Mouse (Mus musculus) kidney, adult 11 months (tissue): ENCODE data around the gene Fam234b.

ENCODE experiments used
- DNase-seq: peaks from one replicate; pipeline ENCODE4 v3.0.0; 2022

The Fam234b gene

DNA sequence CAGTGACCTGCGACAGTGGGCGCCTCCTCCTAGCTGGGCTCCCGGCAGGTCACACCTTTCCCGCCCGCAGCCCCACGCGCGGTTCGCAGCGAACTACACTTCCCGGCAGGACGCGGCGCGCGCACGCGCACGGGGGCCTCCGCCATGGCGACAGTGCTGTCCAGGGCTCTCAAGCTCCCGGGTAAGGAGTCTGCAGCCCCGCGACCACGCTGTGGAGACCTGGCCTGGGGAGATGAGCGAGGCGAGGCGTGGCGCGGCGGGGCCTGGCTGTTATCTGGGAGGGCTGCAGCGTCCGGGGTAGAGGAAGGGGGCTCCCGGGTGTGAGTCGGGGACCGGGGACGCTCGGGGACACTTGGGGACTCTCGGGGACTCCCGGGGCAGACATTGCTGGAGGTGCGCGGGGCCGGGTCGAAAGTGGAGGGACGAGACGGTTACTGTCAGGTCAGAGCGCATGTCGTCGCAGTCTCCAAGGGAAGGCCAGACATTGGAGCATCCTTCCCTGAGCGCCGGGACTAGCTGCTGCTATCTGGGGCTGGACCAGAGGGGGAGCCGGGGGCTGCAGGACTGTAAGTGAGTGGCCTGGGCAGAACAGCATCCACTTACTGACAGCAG is at the start of gene Fam234b, which contains the start of gene Hebp1:
Fam234b (plus strand) TSS at position 57 of the 612 bp plus-strand sequence.
Hebp1 (minus strand) TSS at position 102 of the 612 bp plus-strand sequence.
- peak; percentile 82 for DNase-seq

DNA sequence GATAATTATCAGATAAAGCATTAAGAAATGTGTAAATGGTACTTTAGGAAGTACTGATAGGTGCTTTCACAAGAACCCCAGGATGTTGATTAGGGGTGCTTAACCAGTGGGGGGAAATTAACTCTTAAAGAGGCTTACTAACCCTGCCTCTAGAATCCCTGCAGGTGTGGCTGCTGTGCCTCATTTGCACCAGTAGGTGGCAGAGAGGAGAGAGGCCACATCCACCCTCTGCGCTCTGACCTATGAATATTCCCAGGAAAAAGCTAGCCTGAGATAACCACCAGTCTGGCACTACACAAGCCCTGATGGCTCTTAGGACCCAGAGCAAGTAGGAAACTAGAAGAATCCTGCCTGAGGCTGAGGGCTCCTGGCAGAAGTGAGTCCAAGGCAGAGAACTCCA is 49.3 kb upstream of the Fam234b start:
- no peak for DNase-seq

DNA sequence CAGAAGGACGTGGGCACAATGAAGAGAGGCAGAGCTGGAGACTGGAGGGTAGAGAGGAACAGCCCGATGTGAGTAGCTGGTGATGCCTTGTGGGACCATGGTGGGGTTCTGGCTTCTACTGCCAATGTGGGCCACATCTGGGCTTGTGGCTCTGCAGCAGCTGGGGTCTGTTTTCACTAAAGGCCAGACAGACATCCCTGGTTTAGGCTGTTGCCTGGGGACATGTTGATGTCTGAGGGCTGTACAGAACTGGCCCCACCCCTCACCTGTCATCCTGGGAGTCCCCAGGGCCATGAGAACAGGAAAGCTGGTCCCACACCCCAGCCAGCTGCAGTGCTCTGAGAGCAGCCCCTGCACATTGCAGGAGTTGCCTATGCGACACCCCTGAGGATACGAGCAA is 48.6 kb upstream of the Fam234b start:
- DNase-seq: no peak

DNA sequence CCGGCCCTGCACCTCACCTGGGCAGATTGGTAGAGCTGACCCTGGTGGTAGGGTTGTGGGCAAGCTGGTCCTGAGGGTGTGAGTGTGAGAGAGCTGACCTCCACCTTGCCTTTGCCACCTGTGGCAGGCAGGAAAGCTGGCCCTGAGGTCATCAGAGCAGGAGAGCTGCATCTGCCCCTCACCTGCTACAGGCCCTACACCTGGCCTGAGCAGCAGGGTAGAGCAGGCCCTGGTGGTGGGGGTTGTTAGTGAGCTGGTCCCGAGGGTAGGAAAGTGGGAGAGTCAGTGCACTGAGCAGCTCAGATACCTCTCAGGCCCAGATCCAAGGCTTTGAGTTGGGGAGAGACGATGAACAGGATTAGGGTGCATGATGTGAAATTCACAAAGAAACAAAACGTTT is 48.1 kb upstream of the Fam234b start:
- DNase-seq: no peak

DNA sequence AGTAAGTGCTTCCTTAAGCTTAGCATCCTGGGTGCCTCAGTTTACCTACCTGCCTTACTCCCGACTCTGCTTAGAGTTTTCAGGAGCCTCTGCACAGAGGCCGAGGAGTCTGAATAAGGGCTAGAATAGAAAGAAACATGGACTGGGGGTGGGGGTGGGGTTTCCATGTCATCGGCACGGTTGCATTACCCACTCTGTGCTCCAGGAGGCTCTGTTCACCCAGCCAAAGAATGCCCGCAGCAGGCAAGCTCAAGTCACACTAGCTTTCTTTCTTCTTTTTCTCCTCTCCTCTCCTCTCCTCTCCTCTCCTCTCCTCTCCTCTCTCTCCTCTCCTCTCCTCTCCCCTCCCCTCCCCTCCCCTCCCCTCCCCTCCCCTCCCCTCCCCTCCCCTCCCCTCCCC is 47.5 kb upstream of the Fam234b start:
- DNase-seq: no peak

DNA sequence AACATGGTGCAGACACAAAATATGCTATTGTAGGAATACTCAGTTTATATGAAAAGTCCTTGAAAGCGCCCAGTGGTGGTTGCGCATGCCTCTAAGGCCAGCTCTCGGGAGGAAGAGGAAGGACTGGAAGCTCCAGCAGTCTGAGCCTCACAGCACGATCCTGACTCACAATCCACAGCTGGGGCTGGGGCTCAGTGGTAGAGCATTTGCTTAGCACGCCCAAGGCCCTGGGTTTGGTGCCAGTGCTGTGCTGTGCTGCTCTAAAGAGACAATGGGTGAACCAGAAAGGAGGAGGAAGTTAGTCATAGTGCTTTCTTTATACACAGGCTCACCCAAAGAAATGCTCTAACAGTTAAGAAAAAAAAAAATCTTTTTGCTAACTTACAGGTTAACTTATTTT is 44.1 kb upstream of the Fam234b start:
- no peak for DNase-seq

DNA sequence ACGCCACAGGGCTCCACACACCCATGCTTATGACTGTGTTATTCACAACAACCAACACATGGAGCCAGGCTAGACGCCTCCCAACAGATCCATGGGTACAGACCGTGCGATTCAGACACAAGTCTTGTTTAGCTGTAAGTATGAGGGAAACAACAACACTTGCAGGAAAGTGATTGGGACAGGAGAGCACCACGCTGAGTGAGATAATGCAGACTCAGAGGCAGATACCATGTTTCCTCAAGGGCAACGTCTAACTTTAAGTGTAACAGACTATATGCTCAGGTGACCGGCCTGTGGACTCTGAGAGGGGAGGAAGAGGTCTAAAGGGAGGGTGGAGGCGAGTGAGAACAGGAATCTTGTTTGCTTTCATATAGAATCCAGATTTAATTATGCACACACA is 41.2 kb upstream of the Fam234b start:
- DNase-seq: no peak

DNA sequence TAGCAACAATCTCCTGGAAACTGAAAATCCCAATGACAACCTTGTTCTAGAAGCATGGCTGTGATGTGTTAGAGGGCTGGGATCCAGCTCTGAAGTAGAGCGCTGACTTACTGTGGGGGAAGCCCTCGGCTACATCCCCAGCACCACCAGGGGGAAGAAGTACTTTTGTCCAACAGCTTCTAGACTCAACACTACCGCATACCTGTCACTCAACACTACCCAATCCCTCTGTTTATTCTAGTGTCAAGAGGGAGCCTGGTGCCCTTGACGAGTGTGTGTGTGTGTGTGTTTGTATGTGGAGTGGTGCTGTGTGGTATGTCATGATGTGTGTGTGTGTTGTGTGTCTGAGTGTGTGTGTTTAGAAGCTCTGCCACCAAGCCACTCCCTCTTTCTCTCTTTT is 40.3 kb upstream of the Fam234b start:
- DNase-seq: no peak

DNA sequence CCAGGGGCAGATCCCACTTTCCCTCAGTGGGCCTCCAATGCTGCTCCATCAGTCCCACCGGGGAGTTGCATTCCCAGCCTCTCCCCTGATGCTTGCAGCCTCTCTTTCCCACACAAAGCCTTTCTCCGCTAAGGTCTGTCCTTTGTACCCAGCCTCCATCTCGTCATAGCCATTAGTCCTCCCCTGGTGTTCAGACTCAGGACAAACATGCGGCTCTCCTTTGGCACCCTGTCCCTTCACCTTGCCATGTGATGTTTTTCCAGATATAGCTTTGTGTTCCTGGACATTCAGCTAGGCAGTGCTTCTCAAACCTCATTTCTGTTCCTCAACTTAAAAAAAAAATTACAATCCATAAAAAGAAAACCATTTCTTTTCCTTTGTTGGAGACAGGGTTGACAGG is 39.3 kb upstream of the Fam234b start:
- no peak for DNase-seq

DNA sequence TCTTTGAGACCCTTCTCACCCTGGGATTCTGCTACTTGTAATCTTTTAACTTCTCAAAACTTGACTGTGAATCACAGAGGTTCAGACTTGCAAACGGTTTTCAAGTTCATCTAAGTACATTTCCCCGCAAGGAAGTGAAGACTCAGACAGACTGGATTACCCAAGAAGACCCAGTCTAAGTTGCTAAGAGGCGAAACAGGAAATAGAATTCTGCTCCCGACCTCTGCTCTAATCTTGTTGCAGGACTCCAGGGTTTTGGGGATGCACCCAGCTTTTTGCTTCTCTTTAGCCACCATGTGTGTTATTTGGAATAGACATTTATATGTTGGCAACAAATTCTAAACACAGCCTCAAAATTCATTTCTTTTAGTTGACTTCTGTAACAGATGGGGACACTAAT is 36.4 kb upstream of the Fam234b start:
- DNase-seq: no peak

DNA sequence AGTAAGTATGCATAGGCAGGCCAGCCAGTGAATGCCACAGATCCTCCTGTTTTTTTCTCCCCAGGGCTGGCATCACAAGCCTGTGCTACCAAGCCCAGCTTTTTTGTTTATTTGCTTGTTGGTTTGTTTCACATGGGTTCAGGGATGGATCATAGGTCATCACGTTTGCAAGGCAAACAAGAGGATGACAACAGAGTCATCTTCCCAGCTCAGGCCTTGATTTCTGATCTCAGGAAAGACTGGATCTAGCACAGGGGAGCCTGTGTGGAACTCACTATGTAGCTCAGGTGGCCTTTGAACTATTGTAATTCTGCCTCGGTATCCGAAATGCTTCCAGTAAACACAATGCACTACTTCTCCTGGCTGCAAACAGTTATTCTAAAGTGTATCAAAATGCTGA is 35.5 kb upstream of the Fam234b start:
- DNase-seq: no peak

DNA sequence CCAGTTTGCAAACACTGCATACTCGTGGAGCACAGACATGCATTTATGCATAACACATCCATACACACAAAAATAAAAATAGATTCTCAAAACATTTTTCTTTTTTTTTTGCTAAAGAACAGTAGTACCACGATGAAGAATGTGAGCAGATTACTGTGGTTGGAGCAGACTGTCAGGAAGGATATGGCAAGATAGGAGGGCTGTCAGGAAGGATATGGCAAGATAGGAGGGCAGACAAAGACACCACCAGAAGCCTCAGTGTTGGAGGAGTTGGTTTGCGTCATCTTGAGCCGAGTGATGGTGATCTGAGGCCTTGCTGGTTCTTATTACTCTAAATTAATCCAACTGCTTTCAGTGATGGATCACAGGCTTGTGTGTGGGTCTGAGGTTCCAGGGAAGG is 34.9 kb upstream of the Fam234b start:
- no peak for DNase-seq

DNA sequence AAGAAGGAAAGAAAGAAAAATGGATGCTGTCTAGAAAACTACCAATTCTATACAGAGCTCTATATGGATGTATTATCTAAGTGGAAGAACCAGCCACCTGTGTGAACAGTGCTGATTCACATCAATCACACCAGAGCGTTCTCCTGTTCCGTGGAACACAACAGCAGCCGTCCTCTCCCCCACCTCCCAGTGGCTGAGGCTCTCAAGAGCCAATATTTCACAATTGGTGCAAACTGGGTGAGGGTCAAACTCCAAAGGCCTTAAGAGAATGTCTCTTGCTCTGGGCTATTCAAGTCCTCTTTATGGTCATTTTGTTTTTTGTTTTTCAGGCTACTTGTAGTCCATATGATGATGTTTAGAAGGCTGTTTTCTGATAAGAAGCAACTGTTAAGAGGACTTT is 32.6 kb upstream of the Fam234b start:
- peak; percentile 27 for DNase-seq

DNA sequence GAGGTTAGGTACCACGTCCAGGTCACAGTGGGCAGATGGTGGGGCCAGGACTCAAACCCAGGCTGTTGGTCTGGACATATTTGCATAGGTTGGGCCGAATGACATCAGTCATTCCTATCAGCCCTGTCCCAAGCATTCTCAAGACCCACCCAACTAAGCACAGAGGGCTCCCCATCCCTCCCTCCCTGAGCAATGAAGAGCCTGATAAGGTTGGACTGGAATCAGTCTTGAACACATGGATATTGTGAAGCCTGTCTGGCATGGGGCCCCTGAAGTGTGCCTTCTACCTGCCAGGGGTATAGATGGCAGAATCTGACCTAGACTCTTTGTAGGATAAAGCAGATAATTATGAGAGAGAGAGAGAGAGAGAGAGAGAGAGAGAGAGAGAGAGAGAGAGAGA is 32.1 kb upstream of the Fam234b start:
- DNase-seq: no peak

DNA sequence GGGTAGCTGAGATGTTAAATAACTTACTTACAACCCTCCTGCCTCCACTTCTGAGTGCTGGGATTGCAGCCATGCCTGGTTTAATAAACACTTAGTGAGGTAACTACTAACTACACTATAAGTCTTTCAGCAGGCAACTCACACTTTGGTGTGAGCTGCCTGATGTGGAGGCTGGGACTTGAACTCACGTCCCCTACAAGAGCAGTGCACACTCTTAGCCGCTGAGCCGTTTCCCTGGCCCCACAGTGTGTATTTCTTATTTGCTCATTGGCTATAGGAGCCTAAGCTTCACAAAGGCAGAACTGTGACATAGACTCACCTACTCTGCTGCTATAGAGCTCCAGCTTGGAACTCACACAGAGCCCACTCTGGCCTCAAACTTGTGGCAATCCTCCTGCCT is 31.5 kb upstream of the Fam234b start:
- DNase-seq: no peak

DNA sequence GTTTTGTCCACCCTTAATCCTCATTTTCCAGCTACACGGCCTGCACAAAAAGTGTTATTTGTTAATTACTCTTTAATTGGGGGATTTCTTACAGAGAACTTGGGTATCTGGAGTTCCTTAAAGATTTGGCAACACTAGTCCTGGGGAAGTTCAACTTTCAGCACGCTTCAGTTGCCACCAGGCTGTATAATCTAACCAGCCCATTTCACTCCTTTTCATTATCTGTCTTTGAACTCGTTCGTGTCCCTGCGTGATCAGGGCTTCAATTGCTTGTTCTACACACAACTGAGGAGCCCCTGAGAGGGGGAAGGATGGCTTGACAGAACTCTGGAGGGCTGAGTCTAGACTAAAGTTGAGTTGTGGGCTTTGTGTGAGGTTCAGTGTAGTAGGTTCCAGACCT is 31.1 kb upstream of the Fam234b start:
- no peak for DNase-seq

DNA sequence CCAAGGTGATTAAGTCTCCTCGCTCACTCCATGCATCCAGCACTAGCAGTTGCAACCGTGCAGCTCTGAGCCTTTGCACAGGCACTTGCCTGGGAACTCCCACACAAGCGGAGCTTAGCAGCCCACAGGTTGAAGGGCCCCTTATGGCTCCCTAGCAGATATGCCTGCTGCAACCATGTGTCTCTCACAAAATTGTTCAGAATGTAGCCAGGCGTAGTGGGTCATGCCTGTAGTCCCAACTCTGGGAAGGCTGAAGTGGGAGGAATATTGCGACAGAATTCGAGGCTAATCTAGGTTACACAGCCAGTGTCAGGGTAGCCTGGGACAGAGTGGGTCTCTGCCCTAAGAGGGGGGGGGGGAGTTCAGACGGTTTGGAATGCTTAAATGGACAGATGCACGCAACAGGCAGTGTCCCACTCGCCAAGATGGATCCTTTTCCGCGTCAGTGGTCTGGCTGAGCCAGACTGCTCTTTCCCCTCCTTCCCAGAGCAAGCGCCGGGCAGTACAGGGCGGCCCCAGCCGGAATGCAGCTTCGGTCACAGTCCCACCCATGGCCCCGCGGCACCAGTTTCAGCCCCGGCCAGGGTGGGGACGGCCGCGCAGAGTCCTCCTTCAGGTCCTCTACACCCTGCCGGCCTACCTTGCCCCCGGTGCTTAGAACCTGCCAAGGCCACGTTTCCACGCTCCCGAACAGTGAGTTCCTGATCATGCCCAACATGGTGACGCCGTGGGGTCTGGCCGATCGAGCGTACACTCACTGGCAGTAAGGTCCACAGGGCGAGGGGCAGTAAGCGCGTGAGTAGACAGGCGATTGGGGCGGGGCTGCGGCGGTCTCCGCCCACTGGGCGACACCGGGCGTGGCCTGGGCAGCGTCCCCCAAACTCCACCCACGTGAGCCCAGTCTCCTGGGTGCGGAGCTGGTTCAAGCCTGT is 30.1 kb upstream of the Fam234b start:
- DNase-seq: peak; percentile 87

DNA sequence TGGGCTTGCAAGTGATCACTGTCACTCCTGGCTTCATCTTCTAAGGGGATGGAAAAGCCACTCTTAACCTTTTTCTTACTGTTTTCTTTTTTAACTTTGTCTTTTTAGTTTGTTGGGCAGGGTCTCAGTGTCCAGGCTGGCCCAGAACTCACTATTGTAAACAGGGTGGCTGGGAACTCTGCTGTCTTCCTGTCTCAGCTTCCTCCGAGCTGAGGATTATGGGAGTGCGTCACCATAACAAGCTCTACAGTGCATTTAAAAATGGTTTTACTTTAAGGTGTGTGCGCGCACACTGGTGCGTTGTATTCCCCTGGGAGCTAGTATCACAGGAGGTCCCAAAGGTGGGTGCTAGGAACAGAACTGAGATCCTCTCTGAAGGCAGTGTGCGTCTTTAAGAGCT is 29.3 kb upstream of the Fam234b start:
- no peak for DNase-seq

DNA sequence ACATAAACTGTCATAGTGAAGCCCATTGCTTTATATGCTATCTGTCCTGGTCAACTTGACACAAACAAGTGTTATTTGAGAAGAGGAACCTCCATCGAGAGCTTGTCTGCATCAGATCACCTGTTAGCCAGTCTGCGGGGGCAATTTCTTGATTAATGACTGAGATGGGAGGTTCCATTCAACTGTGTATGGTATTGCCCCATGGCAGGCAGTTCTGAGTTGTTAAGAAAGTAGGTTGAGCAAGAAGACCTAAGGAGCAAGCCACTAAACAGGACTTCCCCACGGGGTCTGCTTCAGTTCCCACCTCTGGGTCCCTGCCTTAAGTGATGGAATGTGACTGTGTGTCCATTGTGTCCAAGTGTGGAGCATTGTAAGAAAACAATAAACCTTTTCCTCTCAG is 28.5 kb upstream of the Fam234b start:
- no peak for DNase-seq

DNA sequence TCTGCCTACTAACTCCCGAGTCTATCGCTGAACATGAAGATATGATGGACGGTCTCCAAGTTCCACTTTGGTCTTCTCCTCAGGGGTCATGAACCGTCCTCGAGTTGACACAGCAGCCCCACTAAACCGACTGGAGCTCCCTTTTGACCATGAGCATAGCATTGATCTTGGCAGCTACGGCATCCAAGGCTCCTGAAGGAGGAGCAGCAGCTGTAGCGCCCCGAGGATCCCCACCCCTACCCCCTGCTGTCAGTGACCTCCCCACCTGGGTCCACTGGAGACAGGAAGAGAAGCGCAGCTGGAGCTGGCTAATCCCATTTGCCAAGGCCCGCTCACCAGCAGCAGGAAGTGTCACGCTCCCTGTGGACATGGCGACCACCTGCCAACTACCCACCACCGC is 26.0 kb upstream of the Fam234b start:
- DNase-seq: no peak

DNA sequence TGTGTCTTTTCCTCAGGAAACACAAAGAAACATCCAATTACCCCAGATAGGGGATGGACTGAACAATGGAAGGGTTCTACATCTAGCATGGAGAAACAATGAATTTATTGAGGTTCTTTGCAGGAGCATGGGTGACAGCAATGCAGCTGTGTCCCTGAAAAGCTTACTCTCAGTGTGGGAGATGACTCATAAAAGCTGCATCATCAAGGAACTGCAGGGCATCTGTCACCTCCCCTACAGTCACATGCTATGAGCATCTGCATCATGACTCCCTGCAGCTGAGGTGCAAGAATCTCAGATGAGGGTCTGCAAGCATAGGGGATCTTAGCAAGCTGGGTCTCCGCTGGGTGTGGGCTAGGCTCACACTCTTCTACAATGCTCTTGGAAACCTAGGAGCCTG is 22.8 kb upstream of the Fam234b start:
- no peak for DNase-seq

DNA sequence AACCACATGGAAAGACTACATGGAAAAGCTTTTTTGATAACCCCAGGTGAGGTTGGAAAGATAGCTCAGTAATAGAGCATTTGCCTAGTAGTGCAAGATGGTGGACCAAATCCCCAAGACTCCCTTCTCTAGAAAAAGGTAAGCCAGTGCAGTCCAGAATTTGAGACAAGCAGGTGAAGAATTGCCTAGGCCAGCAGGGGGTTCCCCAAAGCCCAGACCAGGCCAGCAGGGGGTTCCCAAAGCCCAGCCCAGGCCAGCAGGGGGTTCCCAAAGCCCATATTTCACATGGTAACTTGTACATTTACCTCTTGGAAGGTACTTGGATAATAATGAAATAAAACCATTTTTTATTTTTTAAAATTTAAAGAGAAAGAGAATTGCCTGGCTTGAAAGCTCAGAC is 20.5 kb upstream of the Fam234b start:
- no peak for DNase-seq

DNA sequence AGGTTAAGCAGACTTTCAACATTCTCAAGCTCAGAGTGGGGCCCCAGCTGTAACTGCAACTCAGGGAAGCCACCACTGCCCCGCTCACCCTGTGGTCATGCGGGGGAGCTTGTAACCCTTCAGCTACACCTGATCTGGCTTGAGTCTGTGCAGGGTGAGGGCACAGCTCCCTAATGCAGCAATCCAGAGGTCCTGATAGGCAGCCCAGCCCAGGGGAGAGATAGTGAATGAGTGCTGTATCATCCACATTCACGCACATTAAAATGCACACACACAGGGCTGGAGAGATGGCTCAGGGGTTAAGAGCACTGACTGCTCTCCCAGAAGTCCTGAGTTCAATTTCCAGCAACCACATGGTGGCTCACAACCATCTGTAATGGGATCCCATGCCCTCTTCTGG is 19.2 kb upstream of the Fam234b start:
- DNase-seq: no peak

DNA sequence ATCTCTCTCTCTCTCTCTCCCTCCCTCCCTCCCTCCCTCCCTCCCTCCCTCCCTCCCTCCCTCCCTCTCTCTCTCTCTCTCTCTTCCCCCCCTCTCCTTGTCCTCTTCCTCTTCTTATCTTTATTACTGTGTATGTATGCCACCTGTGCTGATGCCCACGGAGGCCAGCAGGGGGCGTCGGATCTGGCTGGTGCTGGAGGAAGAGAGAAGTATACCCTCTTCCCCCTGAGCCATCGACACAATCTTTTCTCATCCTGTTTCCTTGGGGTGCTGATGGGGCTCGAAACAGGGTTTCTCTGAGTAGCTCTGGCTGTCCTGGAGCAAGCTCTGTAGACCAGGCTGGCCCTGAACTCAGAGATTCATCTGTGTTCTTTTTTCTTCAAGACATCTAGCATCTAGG is 14.9 kb upstream of the Fam234b start:
- no peak for DNase-seq

DNA sequence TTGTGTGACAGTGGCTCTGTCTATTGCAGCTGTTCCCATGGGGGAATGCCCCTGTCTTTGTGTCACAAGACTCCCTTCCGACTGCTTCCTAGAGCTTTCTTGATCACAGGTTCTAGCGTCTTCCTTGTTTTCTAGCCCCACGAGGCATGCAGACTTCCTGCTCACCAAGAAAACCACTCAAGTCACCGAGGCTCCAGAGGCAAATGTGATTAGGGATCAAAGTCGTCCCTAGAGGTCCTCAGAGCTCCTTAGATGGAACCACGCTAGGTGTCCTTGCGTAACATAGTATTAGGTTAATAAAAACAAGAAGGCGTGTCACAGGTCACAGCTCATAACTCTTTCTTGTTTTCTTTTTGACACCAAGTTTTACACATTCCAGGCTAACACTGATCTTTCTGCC is 13.8 kb upstream of the Fam234b start:
- peak; percentile 28 for DNase-seq
